Mouse (Mus musculus) spleen, adult 2 months (tissue): ENCODE data around the gene 4921504E06Rik.

Source experiments
- CTCF ChIP-seq: fragments of 200-500 bp; IDR thresholded peaks from 2 replicates; pipeline ENCODE4 v1.5.1; 2011; ENCODE audit warnings: mild to moderate bottlenecking, inconsistent platforms; ENCODE audit not compliant: insufficient read depth, insufficient read length, insufficient replicate concordance; ENCODE audit errors: extremely low read depth
- POLR2A ChIP-seq: fragments of 200-500 bp; IDR thresholded peaks from 2 replicates; pipeline ENCODE4 v1.6.1; 2011; ENCODE audit warnings: low read depth, low read length, inconsistent platforms

- no peak for TF ChIP-seq POLR2A
- TF ChIP-seq CTCF, result no peak
These were observed 63.5 kb downstream of the 4921504E06Rik start for GRCm38 (mm10) chr2:19490262-19490661.
